Mouse (Mus musculus): Measurements from ENCODE around the gene Olfr311.

The Olfr311 gene

GRCm38 (mm10) chr11:58883756-58884155, 44.7 kb downstream of the Olfr311 start:
- DNase-seq (ENCODE audit: low spot score), result no peak

- no peak for DNase-seq (ENCODE audit: low spot score)
Observed at GRCm38 (mm10) chr11:58890511-58890910, 51.5 kb downstream of the Olfr311 start.
